Mouse (Mus musculus) neural tube, embryonic 15.5 days (tissue): ENCODE measurements around the gene Cenpb. TPM values are rescaled to one million over a fixed set of nuclear protein-coding genes. Genes with fewer than 3 reads are reported as not detected.
A peak's percentile ranks its signal among the peaks of the same experiment; 100 is the strongest.

Source experiments
- ATAC-seq: fragments of 200-750 bp; cut with Nextera tagmentation; 2 replicates; pipeline ENCODE4 v1.8.0; 2017; ENCODE audit warnings: mild to moderate bottlenecking, moderate TSS enrichment, moderate library complexity; ENCODE audit not compliant: low FRiP score
- H3K27ac ChIP-seq: fragments of 300-500 bp; sonication (generic); replicated peaks from 2 replicates; pipeline ENCODE4 v1.5.1; 2015; ENCODE audit warnings: mild to moderate bottlenecking, inconsistent platforms
- H3K27me3 ChIP-seq: fragments of 300-500 bp; sonication (generic); replicated peaks from 2 replicates; pipeline ENCODE4 v1.6.1; 2015; ENCODE audit warnings: inconsistent platforms
- H3K36me3 ChIP-seq: fragments of 300-500 bp; sonication (generic); 2 replicates; pipeline ENCODE4 v1.6.1; 2015; ENCODE audit warnings: inconsistent platforms
- H3K4me1 ChIP-seq: fragments of 300-500 bp; sonication (generic); 2 replicates; pipeline ENCODE4 v1.6.1; 2015; ENCODE audit warnings: inconsistent platforms
- H3K4me2 ChIP-seq: fragments of 300-500 bp; sonication (generic); 2 replicates; pipeline ENCODE4 v1.6.1; 2015; ENCODE audit warnings: inconsistent platforms, mild to moderate bottlenecking, moderate library complexity
- H3K4me3 ChIP-seq: fragments of 300-500 bp; sonication (generic); replicated peaks from 2 replicates; pipeline ENCODE4 v1.5.1; 2015; ENCODE audit warnings: mild to moderate bottlenecking, inconsistent platforms
- H3K9ac ChIP-seq: fragments of 300-500 bp; sonication (generic); replicated peaks from 2 replicates; pipeline ENCODE4 v1.6.1; 2015; ENCODE audit warnings: mild to moderate bottlenecking, inconsistent platforms
- H3K9me3 ChIP-seq: fragments of 300-500 bp; sonication (generic); replicated peaks from 2 replicates; pipeline ENCODE4 v1.6.1; 2016; ENCODE audit warnings: inconsistent platforms
- WGBS: fragments of 180-500 bp; shearing (Covaris S2); methylation state at CpG from one replicate; pipeline ENCODE4 v1.1.7; 2015; ENCODE audit warnings: mixed read lengths; 5-methylcytosine and 5-hydroxymethylcytosine counted together
- polyA plus RNA-seq: library from polyadenylated mRNA; unstranded; fragments of >200 nt; fragmentation: Nextera tagmentation; extraction: Ambion mirVana; gene quantifications from 2 replicates; pipeline ENCODE4 v1.2.1, GENCODE M21; 2015

The Cenpb gene
- polyA plus RNA-seq, 1 experiment from 2014 or later: 12.6 TPM

DNA sequence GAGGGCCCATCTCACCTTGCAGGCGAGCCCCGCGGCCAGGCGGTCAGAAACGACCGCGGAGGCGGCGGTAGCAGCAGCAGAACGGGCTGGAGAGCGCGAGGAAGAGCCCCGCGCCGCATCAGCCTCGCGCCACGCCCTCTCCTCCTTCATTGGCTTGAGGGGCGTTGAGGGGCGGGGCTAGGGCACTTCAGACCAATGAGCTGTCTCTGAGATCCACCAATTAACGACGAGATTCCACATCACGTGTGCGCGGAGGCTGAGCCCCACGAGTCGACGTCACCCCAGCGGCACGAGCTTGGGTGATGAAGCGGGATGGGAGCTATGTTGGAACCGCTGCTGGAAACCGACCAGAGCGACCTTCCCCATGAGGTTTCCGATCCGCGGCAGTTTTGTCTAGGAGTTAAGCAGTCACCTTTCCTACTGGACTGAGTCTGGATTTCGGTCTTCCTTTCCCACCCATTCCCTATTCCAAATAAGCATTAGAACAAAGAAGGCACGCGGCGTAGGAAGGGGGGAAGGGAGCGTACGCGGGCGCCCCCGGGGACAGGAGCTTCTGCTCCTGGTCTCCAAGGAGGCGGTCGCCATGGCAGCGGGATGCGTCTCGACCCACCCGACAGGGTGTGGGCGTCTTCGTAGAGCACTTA lies 19.8 kb downstream of the Cenpb start, which contains the start of gene 1700037H04Rik:
1700037H04Rik (minus strand) TSS at position 144 of the 644 bp plus-strand sequence.
- peak within 1 kb of the TSS; percentile 93 for H3K27ac ChIP-seq
- ATAC-seq: peak; percentile 99
- H3K4me3 ChIP-seq: peak within 1 kb of the TSS; percentile 85
- no peaks in the 10 kb centered on the region for H3K9me3 ChIP-seq
- WGBS: under 1% methylated on average over 54 of the region's 54 CpGs
- H3K36me3 ChIP-seq: no peaks in the 10 kb centered on the region; the same call in 1 of the 2 replicates
- H3K4me1 ChIP-seq: peaks cover 41% of the 10 kb centered on the region
- no peaks in the 10 kb centered on the region for H3K27me3 ChIP-seq
- peak within 1 kb of the TSS; percentile 83 for H3K4me2 ChIP-seq
- peak within 1 kb of the TSS; percentile 83 for H3K9ac ChIP-seq

DNA sequence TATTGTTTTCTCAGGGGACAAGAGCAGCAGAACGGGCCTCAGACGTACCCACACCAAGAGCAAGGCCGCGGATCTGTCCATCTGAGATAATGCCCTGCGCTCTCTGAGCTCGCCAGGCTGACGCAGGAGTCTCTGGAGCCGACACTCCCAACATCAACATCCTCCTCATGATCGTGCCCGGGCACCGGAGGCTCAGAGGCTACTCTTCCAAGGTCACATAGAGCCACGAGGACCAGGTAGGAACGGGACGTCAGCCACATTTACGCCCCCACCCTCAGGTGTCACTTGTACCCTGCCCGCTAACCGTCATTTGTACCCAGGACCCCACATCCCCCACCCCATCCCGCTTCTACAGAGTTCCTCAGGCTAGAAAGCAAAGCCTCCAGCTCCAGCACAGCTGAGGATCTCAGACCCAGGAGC lies 20.4 kb downstream of the Cenpb start:
- H3K27me3 ChIP-seq: no peaks in the 10 kb centered on the region
- H3K27ac ChIP-seq: peak overlapping the region; percentile 93
- H3K9ac ChIP-seq: peak overlapping the region; percentile 83
- WGBS: under 1% methylated on average over 18 of the region's 18 CpGs
- peak overlapping the region; percentile 85 for H3K4me3 ChIP-seq
- H3K4me2 ChIP-seq: peak overlapping the region; percentile 83
- peaks cover 41% of the 10 kb centered on the region for H3K4me1 ChIP-seq
- no peaks in the 10 kb centered on the region; the same call in 1 of the 2 replicates for H3K36me3 ChIP-seq
- H3K9me3 ChIP-seq: no peaks in the 10 kb centered on the region
- ATAC-seq: peak; percentile 63

DNA sequence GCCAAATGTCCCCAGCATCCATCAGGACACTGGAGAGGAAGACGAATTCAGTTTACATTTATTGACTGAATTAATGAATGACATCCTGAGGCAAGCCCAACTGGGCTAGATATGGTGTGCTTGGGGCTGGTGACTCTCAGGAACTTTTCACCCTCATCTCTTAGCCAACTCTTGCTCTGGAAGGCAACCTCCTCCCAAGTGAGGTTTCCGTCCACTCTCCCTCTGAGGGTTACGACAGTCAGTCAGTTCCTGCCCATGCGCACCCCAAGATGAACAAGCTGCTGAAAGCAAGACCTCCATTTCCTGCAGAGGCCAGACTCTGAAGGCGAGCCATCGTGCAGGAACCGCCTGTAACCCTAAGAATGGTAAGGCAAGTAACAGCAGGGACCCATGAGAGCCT lies 22.9 kb downstream of the Cenpb start:
- no peaks in the 10 kb centered on the region for H3K9me3 ChIP-seq
- H3K4me2 ChIP-seq: no peak overlapping the region
- peaks cover 9% of the 10 kb centered on the region for H3K36me3 ChIP-seq
- peaks cover 41% of the 10 kb centered on the region for H3K4me1 ChIP-seq
- H3K9ac ChIP-seq: no peak overlapping the region
- no peaks in the 10 kb centered on the region for H3K27me3 ChIP-seq
- H3K27ac ChIP-seq: no peak overlapping the region
- no peak overlapping the region for H3K4me3 ChIP-seq
- no peak for ATAC-seq
- WGBS: 90% methylated on average over 7 of the region's 7 CpGs

DNA sequence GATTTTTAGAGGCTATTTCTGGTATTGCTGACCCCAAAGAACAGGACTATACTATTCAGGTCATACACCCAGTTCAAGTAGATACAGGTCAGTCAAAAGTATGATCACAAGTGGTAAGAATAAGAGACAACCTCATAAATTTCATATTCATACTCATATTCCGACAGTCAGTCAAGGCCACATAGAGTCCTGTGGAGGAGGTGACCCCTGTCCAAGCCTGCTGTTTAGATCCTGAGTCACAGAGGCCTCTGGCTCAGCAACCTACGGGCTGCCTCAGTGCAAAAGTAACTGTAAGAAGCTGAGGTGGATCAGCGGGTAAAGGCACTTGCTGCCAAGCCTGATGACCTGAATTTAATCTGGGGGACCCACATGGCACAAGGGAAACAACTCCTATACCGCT lies 25.8 kb downstream of the Cenpb start:
- Histone ChIP-seq H3K4me1 (peaks cover 28% of the 10 kb centered on the region), H3K4me2 (no peak overlapping the region), H3K27me3 (no peaks in the 10 kb centered on the region), H3K9ac (no peak overlapping the region), H3K36me3 (peaks cover 24% of the 10 kb centered on the region), H3K9me3 (no peaks in the 10 kb centered on the region), H3K27ac (no peak overlapping the region), H3K4me3 (no peak overlapping the region)
- ATAC-seq: no peak
- WGBS: 89% methylated on average over 4 of the region's 4 CpGs

DNA sequence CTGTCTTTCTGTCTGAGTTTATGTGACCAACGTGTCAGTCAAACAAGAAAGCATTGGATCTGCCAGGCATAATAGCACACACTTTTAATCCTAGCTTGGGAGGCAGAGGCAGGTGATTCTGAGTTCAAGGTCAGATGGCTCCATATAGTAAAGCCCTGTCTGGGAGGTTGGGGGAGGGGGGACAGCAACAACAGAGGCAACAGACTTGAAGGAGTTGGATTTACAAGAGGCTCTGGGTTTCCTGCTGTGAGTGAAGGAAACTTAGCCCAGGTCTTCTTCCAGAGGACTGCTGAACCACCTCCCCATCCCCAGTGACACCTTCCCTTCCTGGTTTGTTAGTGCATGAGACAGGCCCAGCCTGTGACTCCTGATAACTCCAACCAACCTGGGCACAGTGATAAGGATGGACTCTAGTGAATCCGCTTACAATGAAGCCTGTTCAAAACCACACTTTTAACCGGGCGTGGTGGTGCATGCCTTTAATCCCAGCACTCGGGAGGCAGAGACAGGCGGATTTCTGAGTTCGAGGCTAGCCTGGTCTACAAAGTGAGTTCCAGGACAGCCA lies 27.6 kb downstream of the Cenpb start:
- no peak overlapping the region for H3K4me3 ChIP-seq
- H3K9me3 ChIP-seq: no peaks in the 10 kb centered on the region
- peaks cover 11% of the 10 kb centered on the region for H3K4me1 ChIP-seq
- H3K9ac ChIP-seq: no peak overlapping the region
- no peak overlapping the region for H3K4me2 ChIP-seq
- WGBS: 93% methylated on average over 7 of the region's 7 CpGs
- no peaks in the 10 kb centered on the region for H3K27me3 ChIP-seq
- peaks cover 42% of the 10 kb centered on the region for H3K36me3 ChIP-seq
- no peak overlapping the region for H3K27ac ChIP-seq
- ATAC-seq: no peak

DNA sequence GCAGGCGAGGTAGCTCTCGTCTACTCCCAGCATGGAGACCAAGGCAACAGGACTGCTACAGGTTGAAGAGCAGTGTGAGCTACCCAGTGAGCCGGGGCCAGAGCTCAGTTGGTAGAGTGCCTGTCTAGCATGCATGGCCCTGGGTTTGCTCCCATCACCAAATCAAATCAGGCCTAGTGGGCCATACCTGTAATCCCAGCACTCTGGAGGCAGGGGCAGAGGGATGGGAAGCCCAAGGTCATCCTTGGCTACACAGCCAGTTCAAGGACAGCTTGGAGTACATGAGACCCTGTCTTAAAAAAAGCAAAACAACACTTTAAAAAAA lies 30.7 kb downstream of the Cenpb start:
- WGBS: 93% methylated on average over 3 of the region's 3 CpGs
- Histone ChIP-seq H3K36me3 (peaks cover 71% of the 10 kb centered on the region), H3K4me3 (no peak overlapping the region), H3K9me3 (no peaks in the 10 kb centered on the region), H3K9ac (no peak overlapping the region), H3K27ac (no peak overlapping the region), H3K27me3 (no peaks in the 10 kb centered on the region), H3K4me1 (no peaks in the 10 kb centered on the region), H3K4me2 (no peak overlapping the region)
- no peak for ATAC-seq

DNA sequence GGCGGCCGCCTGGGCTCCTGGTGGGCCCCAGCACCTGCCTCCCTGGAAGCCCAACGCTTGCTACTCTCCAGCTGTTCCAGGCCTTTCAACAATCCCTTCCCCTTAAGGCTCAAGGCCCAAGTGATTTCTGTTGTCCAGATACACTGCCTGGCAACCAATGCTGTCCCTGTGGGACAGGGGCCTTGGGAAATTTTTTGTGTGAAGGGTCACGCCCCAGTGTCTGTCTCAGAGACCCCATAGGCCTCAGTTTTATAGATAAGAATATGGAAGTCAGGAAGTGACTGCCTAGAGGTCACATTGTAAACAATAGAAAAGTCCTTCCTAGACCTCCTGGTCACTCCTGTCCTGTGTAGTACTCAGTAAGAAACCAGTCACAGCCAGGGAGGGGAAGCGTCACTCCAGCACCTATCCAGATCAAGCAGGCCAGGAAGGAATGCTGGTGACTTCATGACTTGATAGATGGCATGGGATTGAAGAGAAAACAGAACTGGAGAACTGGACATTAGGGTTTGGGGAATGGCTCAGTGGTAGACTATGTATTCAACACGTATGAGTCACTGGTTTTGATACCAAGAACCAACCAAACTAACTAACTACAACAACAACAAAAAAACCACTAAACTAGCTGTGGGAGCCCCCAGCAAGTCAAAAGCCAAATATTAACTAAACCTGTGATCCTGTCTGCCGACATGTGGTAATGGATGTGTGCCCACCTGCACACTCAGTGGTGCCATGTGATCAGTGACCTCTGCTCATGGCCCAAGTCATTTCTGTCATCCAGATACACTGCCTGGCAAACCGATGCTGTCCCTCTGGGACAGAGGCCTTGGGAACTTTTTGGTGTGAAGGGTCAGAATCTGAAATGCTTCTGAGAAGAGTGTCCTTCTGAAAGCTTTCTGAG lies 31.3 kb downstream of the Cenpb start:
- 93% methylated on average over 8 of the region's 8 CpGs for WGBS
- Histone ChIP-seq H3K4me3 (no peak overlapping the region), H3K4me2 (no peak overlapping the region), H3K4me1 (no peaks in the 10 kb centered on the region), H3K9me3 (no peaks in the 10 kb centered on the region), H3K36me3 (peaks cover 75% of the 10 kb centered on the region), H3K27ac (no peak overlapping the region), H3K27me3 (no peaks in the 10 kb centered on the region), H3K9ac (no peak overlapping the region)
- ATAC-seq: no peak

DNA sequence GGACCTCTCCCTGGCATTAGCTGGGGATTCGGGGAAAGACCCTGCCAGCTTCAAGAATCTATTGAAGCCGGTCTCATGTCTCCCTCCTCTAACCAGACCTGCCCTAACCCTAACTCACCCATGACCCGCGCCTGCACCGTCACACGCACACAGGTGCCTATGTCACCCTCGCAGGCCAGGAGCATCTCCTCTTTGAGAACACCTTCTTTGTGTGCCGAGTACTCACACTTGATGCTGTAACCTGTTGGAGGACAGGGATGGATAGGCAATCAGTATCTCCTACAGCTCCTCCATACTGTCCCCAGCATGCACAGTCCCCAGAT lies 32.9 kb downstream of the Cenpb start:
- H3K9ac ChIP-seq: no peak overlapping the region
- H3K27me3 ChIP-seq: no peaks in the 10 kb centered on the region
- ATAC-seq: no peak
- no peak overlapping the region for H3K4me2 ChIP-seq
- no peaks in the 10 kb centered on the region for H3K9me3 ChIP-seq
- no peak overlapping the region for H3K4me3 ChIP-seq
- peaks cover 68% of the 10 kb centered on the region for H3K36me3 ChIP-seq
- no peak overlapping the region for H3K27ac ChIP-seq
- no peaks in the 10 kb centered on the region; the same call in 1 of the 2 replicates for H3K4me1 ChIP-seq
- 96% methylated on average over 8 of the region's 8 CpGs for WGBS

DNA sequence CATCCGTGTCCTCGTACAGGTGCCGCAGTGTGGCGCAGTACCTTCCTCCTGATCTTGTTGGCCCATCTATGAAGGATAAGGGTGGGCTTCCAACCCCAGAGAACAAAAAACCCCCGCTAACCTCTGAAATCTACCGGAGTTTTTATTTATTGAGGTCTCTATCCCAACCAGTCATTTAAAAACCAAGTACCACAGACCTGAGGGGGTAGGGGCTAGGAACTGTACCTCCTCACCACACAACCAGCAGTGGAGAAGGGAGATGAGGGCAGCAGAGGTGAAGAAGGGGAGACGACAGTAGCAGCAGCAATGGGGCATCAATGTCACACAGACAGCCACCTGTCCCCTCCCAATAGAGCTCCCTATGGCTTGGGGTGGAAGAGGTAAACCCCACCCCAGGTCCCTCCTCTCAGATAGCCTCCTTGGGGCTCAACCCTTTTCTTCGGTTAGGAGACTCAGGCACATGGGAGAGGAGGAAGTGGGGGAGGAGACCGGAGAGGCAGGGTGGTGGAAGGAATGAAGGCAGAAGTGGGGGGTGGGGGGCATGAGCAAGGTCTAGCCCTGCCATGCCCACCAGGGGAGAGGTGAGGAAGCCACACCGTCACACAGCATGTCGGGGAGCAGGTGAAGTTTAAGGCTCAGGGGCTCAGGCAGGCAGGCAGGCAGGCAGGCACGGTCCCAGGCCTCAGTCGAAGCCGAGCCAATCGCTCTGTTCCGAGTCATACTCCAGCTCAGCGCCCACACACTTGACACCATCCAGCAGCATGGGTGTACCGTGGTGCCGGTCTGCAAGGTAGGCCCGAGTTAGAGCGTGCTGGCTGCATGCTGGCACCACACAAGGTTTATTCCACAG lies 33.4 kb downstream of the Cenpb start:
- Histone ChIP-seq H3K9ac (no peak overlapping the region), H3K4me1 (no peaks in the 10 kb centered on the region; the same call in 1 of the 2 replicates), H3K4me3 (no peak overlapping the region), H3K27ac (no peak overlapping the region), H3K27me3 (no peaks in the 10 kb centered on the region), H3K9me3 (no peaks in the 10 kb centered on the region), H3K4me2 (no peak overlapping the region), H3K36me3 (peaks cover 68% of the 10 kb centered on the region)
- ATAC-seq: no peak; the same call in 1 of the 2 replicates
- 90% methylated on average over 21 of the region's 21 CpGs for WGBS

DNA sequence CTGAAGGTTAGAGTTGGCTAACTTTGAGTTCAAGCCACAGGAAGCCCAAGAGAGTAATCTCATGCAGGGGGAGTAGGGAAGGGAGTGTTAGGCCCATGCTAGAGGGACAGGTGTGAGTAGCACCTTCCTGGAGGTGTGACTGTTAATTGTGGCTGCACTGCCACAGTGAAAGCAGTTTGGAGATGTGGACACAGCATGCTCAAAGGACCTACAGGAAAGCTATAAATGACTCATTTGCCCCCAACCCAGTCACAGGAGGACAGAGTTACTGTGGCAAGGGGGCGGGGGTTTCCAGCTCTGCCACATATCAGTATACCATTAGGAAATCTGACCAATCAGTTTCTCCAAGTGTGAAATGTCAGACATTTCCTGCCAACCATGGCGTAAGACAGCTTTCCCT lies 34.3 kb downstream of the Cenpb start:
- no peaks in the 10 kb centered on the region for H3K27me3 ChIP-seq
- H3K36me3 ChIP-seq: peaks cover 60% of the 10 kb centered on the region
- no peak overlapping the region for H3K27ac ChIP-seq
- H3K4me3 ChIP-seq: no peak overlapping the region
- H3K4me1 ChIP-seq: no peaks in the 10 kb centered on the region; the same call in 1 of the 2 replicates
- no peak overlapping the region for H3K4me2 ChIP-seq
- no peak overlapping the region for H3K9ac ChIP-seq
- H3K9me3 ChIP-seq: no peaks in the 10 kb centered on the region
- ATAC-seq: no peak
- WGBS: 94% methylated on average over 2 of the region's 2 CpGs

DNA sequence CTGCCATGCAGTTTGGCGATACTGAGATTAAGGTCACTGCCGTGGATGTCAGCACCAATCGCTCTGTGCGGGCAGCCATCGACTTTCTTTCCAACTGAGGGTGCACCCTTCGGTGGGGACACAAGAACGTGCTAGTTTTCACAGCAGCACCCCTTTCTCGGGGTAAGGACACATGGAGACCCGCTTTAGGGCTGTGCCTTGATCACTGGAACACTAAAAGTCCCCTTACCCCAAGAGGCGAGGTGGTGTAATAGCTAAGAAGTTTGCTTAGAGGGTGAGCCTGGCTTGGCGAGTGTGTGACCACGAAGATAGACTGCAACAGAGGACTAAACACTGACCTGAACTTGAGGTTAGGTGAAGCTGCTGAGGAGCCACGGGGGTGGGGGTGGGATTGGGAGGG lies 34.7 kb downstream of the Cenpb start:
- no peak for ATAC-seq
- Histone ChIP-seq H3K4me1 (no peaks in the 10 kb centered on the region; the same call in 1 of the 2 replicates), H3K27me3 (no peaks in the 10 kb centered on the region), H3K4me2 (no peak overlapping the region), H3K4me3 (no peak overlapping the region), H3K27ac (no peak overlapping the region), H3K9ac (no peak overlapping the region), H3K36me3 (peaks cover 60% of the 10 kb centered on the region), H3K9me3 (no peaks in the 10 kb centered on the region)
- 68% methylated on average over 13 of the region's 13 CpGs for WGBS
